Mouse (Mus musculus) forebrain, embryonic 16.5 days (tissue): ENCODE measurements around the gene Emp2. TPM values are rescaled to one million over a fixed set of nuclear protein-coding genes. Genes with fewer than 3 reads are reported as not detected.
A peak's percentile ranks its signal among the peaks of the same experiment; 100 is the strongest.

Experiments
- ATAC-seq: fragments of 200-750 bp; cut with Nextera tagmentation; 2 replicates; pipeline ENCODE4 v1.8.0; 2017; ENCODE audit warnings: mild to moderate bottlenecking, moderate library complexity
- H3K27ac ChIP-seq: fragments of 300-500 bp; sonication (generic); 2 replicates; pipeline ENCODE4 v1.5.1; 2014; ENCODE audit warnings: low read length, control low read depth
- H3K27me3 ChIP-seq: fragments of 300-500 bp; sonication (generic); replicated peaks from 2 replicates; pipeline ENCODE4 v1.6.1; 2014; ENCODE audit warnings: low read length; ENCODE audit not compliant: control insufficient read depth, insufficient read depth
- H3K36me3 ChIP-seq: fragments of 300-500 bp; sonication (generic); 2 replicates; pipeline ENCODE4 v1.6.1; 2014; ENCODE audit not compliant: control insufficient read depth, insufficient read depth
- H3K4me1 ChIP-seq: fragments of 300-500 bp; sonication (generic); replicated peaks from 2 replicates; pipeline ENCODE4 v1.6.1; 2014; ENCODE audit warnings: low read length; ENCODE audit not compliant: control insufficient read depth, insufficient read depth
- H3K4me2 ChIP-seq: fragments of 300-500 bp; sonication (generic); 2 replicates; pipeline ENCODE4 v1.6.1; 2014; ENCODE audit warnings: mild to moderate bottlenecking, low read length, control low read depth
- H3K4me3 ChIP-seq: fragments of 300-500 bp; sonication (generic); replicated peaks from 2 replicates; pipeline ENCODE4 v1.5.1; 2014; ENCODE audit warnings: mild to moderate bottlenecking, low read length, control low read depth
- H3K9ac ChIP-seq: fragments of 300-500 bp; sonication (generic); replicated peaks from 2 replicates; pipeline ENCODE4 v1.6.1; 2014; ENCODE audit warnings: low read depth, low read length, control low read depth
- H3K9me3 ChIP-seq: fragments of 300-500 bp; sonication (generic); 2 replicates; pipeline ENCODE4 v1.6.1; 2016; ENCODE audit warnings: low read length; ENCODE audit not compliant: control insufficient read depth
- WGBS: fragments of 180-500 bp; shearing (Covaris S2); extraction: QIAGEN DNeasy Blood & Tissue Kit; methylation state at CpG from one replicate; pipeline ENCODE4 v1.1.7; 2014; 5-methylcytosine and 5-hydroxymethylcytosine counted together
- polyA plus RNA-seq: library from polyadenylated mRNA; unstranded; fragments of >200 nt; fragmentation: Nextera tagmentation; extraction: Ambion mirVana; gene quantifications from 2 replicates; pipeline ENCODE4 v1.2.1, GENCODE M21; 2015

Gene Emp2
- 8.3 and 10.7 TPM in 2 replicates for polyA plus RNA-seq

DNA sequence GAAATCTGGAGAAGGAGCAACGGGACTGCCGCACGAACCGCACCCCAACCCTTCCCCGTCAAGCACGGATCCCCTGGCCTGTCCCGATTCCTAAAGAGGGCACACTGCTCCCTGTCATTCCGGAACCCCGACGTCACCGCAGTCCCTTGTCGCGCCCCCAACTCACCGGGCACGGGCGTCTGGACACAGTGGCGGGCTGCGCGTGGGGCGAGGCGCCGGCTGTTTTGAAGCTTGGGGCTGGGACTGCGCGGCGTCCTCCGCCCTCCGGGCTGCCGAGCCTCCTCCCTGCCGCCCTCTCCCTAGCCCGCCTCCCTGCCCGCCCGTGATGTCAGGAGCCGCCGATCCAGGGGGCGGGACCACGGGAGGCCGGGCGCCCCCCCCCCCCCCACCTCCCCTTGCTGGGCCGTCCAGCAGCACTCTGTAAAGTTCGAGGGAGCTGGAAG lies at the start of gene Emp2:
Gene Emp2, minus strand, starts transcription at position 323 of the 443 bp plus-strand sequence.
- 0% methylated on average over 31 of the region's 40 CpGs for WGBS
- H3K4me3 ChIP-seq = peak within 1 kb of the TSS; percentile 49
- no peaks in the 10 kb centered on the region for H3K36me3 ChIP-seq
- ATAC-seq = peak; percentile 88
- H3K4me1 ChIP-seq = peaks cover 11% of the 10 kb centered on the region
- H3K9me3 ChIP-seq = no peaks in the 10 kb centered on the region
- H3K27ac ChIP-seq = no peak within 1 kb of the TSS
- H3K4me2 ChIP-seq = peak within 1 kb of the TSS; percentile 85
- H3K9ac ChIP-seq = peak within 1 kb of the TSS; percentile 63
- H3K27me3 ChIP-seq = peaks cover 10% of the 10 kb centered on the region

DNA sequence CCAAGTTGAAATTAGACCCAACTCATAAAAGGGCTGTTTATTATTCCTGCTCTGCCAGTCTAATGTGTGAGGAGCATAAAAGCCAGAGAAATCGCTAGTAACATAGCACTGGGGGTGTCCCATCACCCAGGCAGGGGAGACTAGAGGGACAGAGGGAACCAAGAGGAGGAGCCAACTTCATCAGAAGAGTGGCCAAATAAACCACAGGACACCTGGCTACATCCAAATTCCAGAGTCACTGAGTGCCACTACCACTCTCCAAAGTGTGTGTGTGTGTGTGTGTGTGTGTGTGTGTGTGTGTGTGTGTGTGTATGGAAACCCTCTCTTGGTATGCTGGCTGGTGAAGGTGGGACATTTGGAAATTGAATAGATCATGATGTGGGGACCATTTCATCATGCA lies 49.3 kb upstream of the Emp2 start:
- H3K36me3 ChIP-seq = no peaks in the 10 kb centered on the region
- H3K4me3 ChIP-seq = no peak overlapping the region
- H3K27ac ChIP-seq = no peak overlapping the region
- peaks cover 7% of the 10 kb centered on the region for H3K4me1 ChIP-seq
- no peaks in the 10 kb centered on the region for H3K27me3 ChIP-seq
- 58% methylated on average over 1 of the region's 1 CpGs for WGBS
- H3K9me3 ChIP-seq = no peaks in the 10 kb centered on the region
- H3K9ac ChIP-seq = no peak overlapping the region
- ATAC-seq = no peak
- no peak overlapping the region for H3K4me2 ChIP-seq

DNA sequence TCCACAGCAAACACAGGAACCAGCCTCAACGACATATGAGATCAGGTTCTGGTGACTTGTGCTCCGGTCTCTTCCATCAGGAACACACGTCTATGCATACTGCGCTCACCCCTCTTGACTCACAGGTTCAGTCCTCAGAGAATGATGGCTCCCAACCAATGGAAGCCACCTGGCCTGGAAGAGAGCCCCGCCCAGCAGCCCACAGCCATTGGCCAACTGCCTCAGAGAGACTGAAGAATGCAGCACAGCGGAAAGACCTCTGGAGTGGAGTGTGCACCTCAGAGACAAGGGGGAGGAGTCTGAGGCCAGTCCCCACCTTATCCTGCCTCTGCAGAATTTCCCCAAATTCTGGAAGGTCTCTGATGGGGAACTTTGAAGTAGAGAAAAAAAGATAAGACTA lies 45.5 kb upstream of the Emp2 start:
- Histone ChIP-seq H3K27ac (no peak overlapping the region), H3K9ac (no peak overlapping the region), H3K9me3 (no peaks in the 10 kb centered on the region), H3K36me3 (no peaks in the 10 kb centered on the region), H3K4me3 (no peak overlapping the region), H3K27me3 (no peaks in the 10 kb centered on the region), H3K4me1 (peaks cover 5% of the 10 kb centered on the region; the same call in 1 of the 2 replicates), H3K4me2 (no peak overlapping the region)
- ATAC-seq = no peak
- WGBS = 86% methylated on average over 6 of the region's 6 CpGs

DNA sequence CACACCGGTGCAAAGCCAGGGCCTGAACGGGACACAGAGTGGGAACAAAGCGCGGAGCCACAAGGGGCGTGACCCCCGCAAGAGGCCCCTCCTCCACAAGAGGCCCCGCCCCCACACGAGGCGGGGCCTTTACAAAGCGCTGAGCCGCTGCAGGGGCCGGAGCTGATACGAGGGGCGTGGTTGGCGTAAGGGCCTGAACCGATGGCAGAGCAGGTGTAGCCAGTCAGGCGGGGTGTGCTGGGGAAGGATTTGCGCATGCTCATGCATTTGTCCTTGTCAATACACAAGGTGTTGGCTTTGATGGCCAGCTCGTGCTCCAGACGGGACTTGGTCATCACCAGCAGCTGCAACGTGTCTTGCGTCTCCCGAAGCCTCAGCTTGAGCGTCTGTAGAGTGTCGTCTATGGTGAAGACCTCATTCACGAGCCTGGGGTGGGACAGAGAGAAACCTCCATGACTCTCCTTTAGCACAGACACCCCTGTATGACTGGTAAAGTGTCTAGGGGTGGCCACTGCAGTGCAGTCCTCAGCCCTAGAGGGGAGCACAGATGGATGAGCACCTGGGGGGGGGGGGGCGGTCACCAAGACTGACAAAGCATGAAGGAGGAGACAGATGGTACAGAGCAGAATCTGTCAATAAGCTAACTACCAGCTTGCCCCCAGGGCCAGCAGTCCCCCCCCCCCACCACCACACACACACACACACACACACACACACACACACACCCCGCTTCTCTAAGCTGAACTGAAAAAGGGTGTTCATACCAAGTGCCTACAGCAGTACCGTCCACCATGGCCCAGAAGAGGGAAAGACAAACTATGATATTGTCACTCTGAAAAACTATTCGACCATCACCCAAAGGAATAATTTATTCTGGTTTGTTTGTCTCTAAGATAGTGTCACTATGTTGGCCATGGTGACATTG lies 44.5 kb upstream of the Emp2 start:
- Histone ChIP-seq H3K4me2 (peak overlapping the region; percentile 50), H3K9me3 (no peaks in the 10 kb centered on the region), H3K36me3 (no peaks in the 10 kb centered on the region), H3K27me3 (no peaks in the 10 kb centered on the region), H3K27ac (no peak overlapping the region), H3K4me1 (peaks cover 5% of the 10 kb centered on the region; the same call in 1 of the 2 replicates), H3K4me3 (peak overlapping the region; percentile 32), H3K9ac (peak overlapping the region; percentile 29)
- WGBS = 13% methylated on average over 29 of the region's 30 CpGs
- peak; percentile 85 for ATAC-seq

DNA sequence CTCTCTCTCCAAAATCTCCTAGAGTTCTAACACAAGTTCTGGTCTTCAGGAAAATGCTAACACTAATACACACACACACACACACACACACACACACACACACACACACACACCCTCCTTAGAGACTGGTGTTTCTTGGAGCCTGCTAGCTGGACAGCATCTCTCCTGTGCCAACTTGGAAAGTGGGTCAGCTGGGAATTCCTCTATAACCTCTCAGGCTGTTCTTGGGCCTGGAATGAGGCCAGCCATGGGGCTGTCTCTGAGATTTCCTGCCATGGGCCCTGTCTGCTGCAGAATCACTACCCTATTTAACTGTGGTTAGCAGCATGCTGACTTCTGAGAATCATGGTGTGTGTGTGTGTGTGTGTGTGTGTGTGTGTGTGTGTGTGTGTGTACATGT lies 41.2 kb upstream of the Emp2 start:
- H3K9me3 ChIP-seq = no peaks in the 10 kb centered on the region
- no peaks in the 10 kb centered on the region for H3K36me3 ChIP-seq
- H3K9ac ChIP-seq = no peak overlapping the region
- peaks cover 5% of the 10 kb centered on the region; the same call in 1 of the 2 replicates for H3K4me1 ChIP-seq
- ATAC-seq = no peak
- H3K4me3 ChIP-seq = no peak overlapping the region
- no peak overlapping the region for H3K4me2 ChIP-seq
- no peak overlapping the region for H3K27ac ChIP-seq
- H3K27me3 ChIP-seq = no peaks in the 10 kb centered on the region

DNA sequence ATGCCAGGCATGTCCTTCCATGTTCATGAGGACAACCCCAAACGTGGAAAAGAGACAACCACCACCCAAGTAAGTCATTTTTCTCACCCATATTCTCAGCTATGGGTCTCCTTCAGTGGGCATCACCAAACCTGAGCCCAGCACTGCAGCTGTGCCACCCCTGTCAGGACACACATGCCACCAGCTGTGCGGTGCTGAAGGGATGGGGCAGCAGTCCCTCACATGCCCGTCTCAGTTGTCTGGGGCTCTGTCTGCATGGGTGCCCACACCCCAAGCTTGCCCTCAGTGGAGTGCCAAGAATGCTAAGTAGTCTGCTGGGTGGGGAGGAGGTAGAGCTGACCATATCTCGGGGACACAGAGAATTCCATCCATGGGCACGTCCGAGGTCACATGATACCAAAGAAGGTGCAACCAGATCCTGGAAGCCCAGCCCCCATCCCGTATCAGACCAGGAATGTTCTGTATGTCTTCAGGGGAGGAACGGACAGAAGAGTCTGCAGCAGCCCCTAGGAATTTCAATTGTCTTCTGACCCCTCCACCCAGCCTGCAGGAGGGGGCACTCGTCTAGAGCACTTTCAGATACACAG lies 37.4 kb upstream of the Emp2 start:
- ATAC-seq = no peak
- H3K27me3 ChIP-seq = no peaks in the 10 kb centered on the region
- WGBS = 69% methylated on average over 9 of the region's 9 CpGs
- 0 out of 2 replicates have a peak, but pooled peaks cover 2% of the 10 kb centered on the region for H3K4me1 ChIP-seq
- no peak overlapping the region for H3K9ac ChIP-seq
- no peaks in the 10 kb centered on the region for H3K36me3 ChIP-seq
- H3K9me3 ChIP-seq = no peaks in the 10 kb centered on the region
- H3K4me2 ChIP-seq = no peak overlapping the region
- no peak overlapping the region for H3K27ac ChIP-seq
- H3K4me3 ChIP-seq = no peak overlapping the region

DNA sequence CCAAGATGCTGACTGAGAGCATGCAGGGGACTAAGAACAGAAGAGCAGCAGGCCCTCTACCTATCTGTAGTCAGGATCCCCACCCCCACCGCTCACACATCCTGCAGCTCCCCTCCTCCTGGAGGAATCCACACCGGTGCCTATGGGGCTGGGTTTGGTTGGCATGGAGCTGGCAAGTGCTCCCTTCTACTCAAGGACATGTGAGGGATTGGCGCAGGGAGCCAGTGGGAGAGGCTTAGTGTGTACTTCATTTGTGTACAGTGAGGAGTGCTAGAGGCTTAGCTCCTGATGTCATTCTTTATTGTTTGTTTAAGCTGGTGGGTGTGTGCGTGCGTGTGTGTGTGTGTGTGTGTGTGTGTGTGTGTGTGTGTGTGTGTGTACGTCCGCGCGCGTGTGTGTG lies 36.1 kb upstream of the Emp2 start:
- H3K36me3 ChIP-seq = no peaks in the 10 kb centered on the region
- H3K4me3 ChIP-seq = no peak overlapping the region
- no peak overlapping the region for H3K9ac ChIP-seq
- no peaks in the 10 kb centered on the region for H3K9me3 ChIP-seq
- no peaks in the 10 kb centered on the region for H3K27me3 ChIP-seq
- WGBS = 83% methylated on average over 10 of the region's 10 CpGs
- H3K4me1 ChIP-seq = 0 out of 2 replicates have a peak, but pooled peaks cover 2% of the 10 kb centered on the region
- no peak overlapping the region for H3K4me2 ChIP-seq
- no peak overlapping the region for H3K27ac ChIP-seq
- ATAC-seq = peak; percentile 47; the same call in 1 of the 2 replicates

DNA sequence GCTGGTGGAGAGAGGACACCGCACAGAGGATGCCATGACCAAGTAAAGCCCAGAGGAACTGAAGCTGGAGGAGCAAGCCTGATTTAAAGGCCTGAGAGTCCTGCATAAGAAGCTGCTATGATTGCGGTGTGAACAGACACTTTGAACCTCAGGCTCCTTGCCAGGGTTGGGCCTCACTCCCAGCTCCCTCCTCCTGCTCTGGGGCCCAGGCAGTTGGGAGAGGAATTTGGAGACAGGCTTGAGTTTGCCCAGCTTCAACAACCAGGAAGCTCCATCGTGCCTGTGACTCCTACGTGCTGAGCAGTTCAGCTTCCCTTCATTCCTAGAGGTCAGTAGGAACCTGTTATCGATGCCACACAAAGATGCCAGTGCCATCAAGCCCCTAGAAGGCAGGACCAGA lies 35.7 kb upstream of the Emp2 start:
- H3K9ac ChIP-seq = no peak overlapping the region
- no peak overlapping the region for H3K4me3 ChIP-seq
- H3K4me2 ChIP-seq = no peak overlapping the region
- H3K27ac ChIP-seq = no peak overlapping the region
- H3K27me3 ChIP-seq = no peaks in the 10 kb centered on the region
- no peak for ATAC-seq
- 0 out of 2 replicates have a peak, but pooled peaks cover 2% of the 10 kb centered on the region for H3K4me1 ChIP-seq
- H3K36me3 ChIP-seq = no peaks in the 10 kb centered on the region
- 75% methylated on average over 5 of the region's 5 CpGs for WGBS
- no peaks in the 10 kb centered on the region for H3K9me3 ChIP-seq

DNA sequence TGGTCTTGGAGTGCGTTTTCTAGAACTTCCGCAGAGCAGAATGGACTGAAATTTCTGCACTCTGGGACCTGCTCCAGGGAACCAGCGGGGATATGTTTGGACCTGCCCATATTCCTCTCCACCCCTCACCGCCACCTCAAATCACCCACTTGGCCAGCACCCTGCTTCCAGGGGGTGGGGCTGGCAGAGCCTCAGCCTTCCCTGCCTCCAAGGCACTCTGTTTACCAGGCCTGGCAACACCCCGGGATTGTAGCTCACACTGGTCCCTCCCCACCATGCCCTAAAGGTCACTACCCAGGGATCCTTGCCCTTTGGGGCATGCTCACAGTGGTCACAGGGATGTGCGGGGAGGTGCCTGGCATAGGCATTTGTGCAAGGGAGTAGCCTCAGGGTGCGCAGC lies 33.8 kb upstream of the Emp2 start:
- no peaks in the 10 kb centered on the region for H3K27me3 ChIP-seq
- H3K36me3 ChIP-seq = no peaks in the 10 kb centered on the region
- no peak overlapping the region for H3K4me3 ChIP-seq
- no peak for ATAC-seq
- no peak overlapping the region for H3K27ac ChIP-seq
- H3K9ac ChIP-seq = no peak overlapping the region
- H3K4me2 ChIP-seq = no peak overlapping the region
- H3K9me3 ChIP-seq = no peaks in the 10 kb centered on the region
- 0 out of 2 replicates have a peak, but pooled peaks cover 2% of the 10 kb centered on the region for H3K4me1 ChIP-seq
- WGBS = 84% methylated on average over 7 of the region's 7 CpGs
